In genomic region chr17:74717618-74718151, GRCm38 (mm10) we compare ENCODE assay signal across 8 mouse cellular contexts. TPM values are rescaled to one million over a fixed set of nuclear protein-coding genes. Genes with fewer than 3 reads are reported as not detected.
DNase-seq lines count a peak whose midpoint lies in the region; ATAC-seq and TF ChIP-seq lines count a peak whose summit lies in the region.

Ttc27 (plus strand) TSS chr17:74717732.

- peak within 1 kb of the TSS; percentile 95 for H3K4me3 ChIP-seq in C2C12 (ENCODE audit: insufficient read depth, poor library complexity, severe bottlenecking)
- peak within 1 kb of the TSS; percentile 83 for H3K4me3 ChIP-seq in erythroblast, embryonic 14.5 days (replicated peaks)
- H3K4me3 ChIP-seq in heart, embryonic 11.5 days (ENCODE audit: low read depth, low read length), result peak within 1 kb of the TSS; percentile 91
- H3K4me3 ChIP-seq in kidney, embryonic 16.5 days (ENCODE audit: low read length), result peak within 1 kb of the TSS; percentile 80
- peak within 1 kb of the TSS; percentile 90 for H3K4me3 ChIP-seq in liver, adult 2 months (ENCODE audit: insufficient read depth, low read depth, low read length)
- H3K4me3 ChIP-seq in myocyte, result peak within 1 kb of the TSS; percentile 68

- under 1% methylated on average over 31 of the region's 31 CpGs for WGBS in heart, embryonic 11.5 days (ENCODE audit: insufficient replicate concordance)
- WGBS in kidney, embryonic 16.5 days, result under 1% methylated on average over 31 of the region's 31 CpGs
- 1% methylated on average over 31 of the region's 31 CpGs for WGBS in liver, adult 2 months

- peaks cover 7% of the 10 kb centered on the region for H3K79me3 ChIP-seq in C2C12 (ENCODE audit: low read depth)

- no peaks in the 10 kb centered on the region for H3K9me3 ChIP-seq in erythroblast, embryonic 14.5 days (ENCODE audit: control insufficient read depth, low read length)
- H3K9me3 ChIP-seq in heart, embryonic 11.5 days (replicated peaks; ENCODE audit: control insufficient read depth, low read length), result no peaks in the 10 kb centered on the region
- no peaks in the 10 kb centered on the region for H3K9me3 ChIP-seq in kidney, embryonic 16.5 days (ENCODE audit: low read length)

- peak within 1 kb of the TSS; percentile 82 for H3K9ac ChIP-seq in heart, embryonic 11.5 days (ENCODE audit: low read depth, low read length)
- H3K9ac ChIP-seq in kidney, embryonic 16.5 days (replicated peaks; ENCODE audit: low read length), result peak within 1 kb of the TSS; percentile 77
- peak within 1 kb of the TSS; percentile 73 for H3K9ac ChIP-seq in liver, adult 2 months (ENCODE audit: low read depth, low read length)

- DNase-seq in brain, embryonic 14.5 days (ENCODE audit: low read depth), result peak; percentile 99
- peak; percentile 93 for DNase-seq in liver, adult 2 months (ENCODE audit: extremely low read depth, low read depth, low spot score)
- DNase-seq in splenic B cell, adult 2 months (ENCODE audit: low read depth, low spot score), result peak; percentile 99

- H3K36me3 ChIP-seq in C2C12 (ENCODE audit: control insufficient read depth, insufficient read depth), result peaks cover 10% of the 10 kb centered on the region
- peaks cover 17% of the 10 kb centered on the region for H3K36me3 ChIP-seq in erythroblast, embryonic 14.5 days (ENCODE audit: control insufficient read depth)
- no peaks in the 10 kb centered on the region for H3K36me3 ChIP-seq in heart, embryonic 11.5 days (ENCODE audit: control insufficient read depth, insufficient read depth, low read length)
- H3K36me3 ChIP-seq in kidney, embryonic 16.5 days (ENCODE audit: insufficient read depth, low read length), result peaks cover 5% of the 10 kb centered on the region; the same call in 1 of the 2 replicates
- peaks cover 11% of the 10 kb centered on the region for H3K36me3 ChIP-seq in liver, adult 2 months (ENCODE audit: control insufficient read depth, insufficient read depth, low read length)
- H3K36me3 ChIP-seq in myocyte (ENCODE audit: control insufficient read depth, insufficient read depth), result peaks cover 10% of the 10 kb centered on the region
- no peaks in the 10 kb centered on the region for H3K36me3 ChIP-seq in splenic B cell, adult 2 months (ENCODE audit: control insufficient read depth, insufficient read depth, low read length, poor library complexity, severe bottlenecking)

- peak; percentile 33; the same call in 1 of the 2 replicates for TF ChIP-seq POLR2A in brain, embryonic 14.5 days (IDR thresholded peaks at IDR 0.05; ENCODE audit: borderline replicate concordance, extremely low read depth, insufficient read depth, insufficient read length, poor library complexity, severe bottlenecking)
- peak; percentile 77 for TF ChIP-seq POLR2A in liver, adult 2 months (IDR thresholded peaks at IDR 0.05; ENCODE audit: extremely low read depth, insufficient read depth, low read length)
- peak; percentile 91 for TF ChIP-seq POLR2A in myocyte (IDR thresholded peaks at IDR 0.05; ENCODE audit: insufficient read length, low read depth)

- H3K27me3 ChIP-seq in C2C12 (ENCODE audit: control insufficient read depth, insufficient read depth, insufficient read length) (no peaks in the 10 kb centered on the region), myocyte (ENCODE audit: control insufficient read depth, insufficient read depth, insufficient read length) (no peaks in the 10 kb centered on the region)
- H3K27me3 ChIP-seq in erythroblast, embryonic 14.5 days (ENCODE audit: control insufficient read depth), result peaks cover 6% of the 10 kb centered on the region
- no peaks in the 10 kb centered on the region for H3K27me3 ChIP-seq in heart, embryonic 11.5 days (ENCODE audit: control insufficient read depth, insufficient read depth, low read length)
- no peaks in the 10 kb centered on the region for H3K27me3 ChIP-seq in kidney, embryonic 16.5 days (ENCODE audit: insufficient read depth, low read length)
- H3K27me3 ChIP-seq in liver, adult 2 months (ENCODE audit: control insufficient read depth, insufficient read depth, low read length), result no peaks in the 10 kb centered on the region
- H3K27me3 ChIP-seq in splenic B cell, adult 2 months (ENCODE audit: control insufficient read depth, insufficient read depth, low read length, poor library complexity, severe bottlenecking), result no peaks in the 10 kb centered on the region

- 0 out of 2 replicates have a peak within 1 kb of the TSS, but pooled peaks have one; percentile 50 for H3K27ac ChIP-seq in heart, embryonic 11.5 days (ENCODE audit: low read depth, low read length)
- peak within 1 kb of the TSS; percentile 36 for H3K27ac ChIP-seq in kidney, embryonic 16.5 days (ENCODE audit: low read length)
- peak within 1 kb of the TSS; percentile 82 for H3K27ac ChIP-seq in liver, adult 2 months (replicated peaks; ENCODE audit: insufficient read depth, low read depth, low read length)

- peak within 1 kb of the TSS; percentile 81 for H3ac ChIP-seq in C2C12 (ENCODE audit: control insufficient read depth, insufficient read length, low read depth)
- H3ac ChIP-seq in myocyte (ENCODE audit: control insufficient read depth, insufficient read length), result peak within 1 kb of the TSS; percentile 7

- peaks cover 21% of the 10 kb centered on the region for H3K4me1 ChIP-seq in erythroblast, embryonic 14.5 days (ENCODE audit: control insufficient read depth)
- no peaks in the 10 kb centered on the region for H3K4me1 ChIP-seq in heart, embryonic 11.5 days (ENCODE audit: control insufficient read depth, insufficient read depth, low read length)
- 0 out of 2 replicates have a peak, but pooled peaks cover 3% of the 10 kb centered on the region for H3K4me1 ChIP-seq in kidney, embryonic 16.5 days (ENCODE audit: insufficient read depth, low read length)
- H3K4me1 ChIP-seq in liver, adult 2 months (ENCODE audit: control insufficient read depth, insufficient read depth, low read length), result peaks cover 2% of the 10 kb centered on the region; the same call in 1 of the 2 replicates

- peak; percentile 87 for ATAC-seq in heart, embryonic 11.5 days (replicated peaks; ENCODE audit: insufficient number of reproducible peaks, low FRiP score, low TSS enrichment)
- peak; percentile 94 for ATAC-seq in kidney, embryonic 16.5 days (ENCODE audit: low FRiP score, low TSS enrichment)

- no peak for TF ChIP-seq CTCF in C2C12 (IDR thresholded peaks at IDR 0.05; ENCODE audit: control insufficient read depth, insufficient read depth, insufficient read length)
- TF ChIP-seq CTCF in brain, embryonic 14.5 days (IDR thresholded peaks at IDR 0.05; ENCODE audit: borderline replicate concordance, extremely low read depth, insufficient read depth, insufficient read length), result no peak
- no peak for TF ChIP-seq CTCF in liver, adult 2 months (IDR thresholded peaks at IDR 0.05; ENCODE audit: low read depth, low read length)

- peak within 1 kb of the TSS; percentile 89 for H3K4me2 ChIP-seq in heart, embryonic 11.5 days
- peak within 1 kb of the TSS; percentile 88 for H3K4me2 ChIP-seq in kidney, embryonic 16.5 days (replicated peaks; ENCODE audit: low read depth, low read length)
- H3K4me2 ChIP-seq in myocyte (ENCODE audit: low read depth), result peak within 1 kb of the TSS; percentile 94

- H3K79me2 ChIP-seq in C2C12 (ENCODE audit: control insufficient read depth, insufficient read depth) (peaks cover 19% of the 10 kb centered on the region), myocyte (ENCODE audit: control insufficient read depth, insufficient read depth) (peaks cover 6% of the 10 kb centered on the region)
- peaks cover 2% of the 10 kb centered on the region; the same call in 1 of the 2 replicates for H3K79me2 ChIP-seq in liver, adult 2 months (ENCODE audit: control insufficient read depth, insufficient read depth, low read length)

TF ChIP-seq in C2C12, 6 proteins besides CTCF, POLR2A, EP300 and RAD21:
- TF ChIP-seq MAX (IDR thresholded peaks at IDR 0.05) (peak; percentile 95), MYOG (IDR thresholded peaks at IDR 0.05; ENCODE audit: control insufficient read depth, extremely low read depth, insufficient read length) (no peak)
TF ChIP-seq in C2C12: peak in this region for 1.

TF ChIP-seq in myocyte, 11 proteins besides CTCF, POLR2A, EP300 and RAD21:
- TF ChIP-seq MAX (IDR thresholded peaks at IDR 0.05; ENCODE audit: low read depth) (peak; percentile 87), TCF12 (IDR thresholded peaks at IDR 0.05; ENCODE audit: insufficient read depth, poor library complexity, severe bottlenecking) (no peak), POLR2AphosphoS2 (IDR thresholded peaks at IDR 0.05; ENCODE audit: insufficient read length, low read depth) (peak; percentile 94), CEBPB (IDR thresholded peaks at IDR 0.05; ENCODE audit: insufficient read depth, poor library complexity, severe bottlenecking) (no peak)

RNA-seq across cellular contexts. Expression of gene Ttc27, which starts in this region (rescaled TPM):
- polyA plus RNA-seq in C2C12 (2012; fragmentation: generic; extraction: Trizol) (21.1 TPM), myocyte (2012; fragmentation: generic; extraction: Trizol) (12.9 TPM)
- polyA plus RNA-seq in brain, embryonic 14.5 days (2012; rRNA removed), result 11.3 and 13.6 TPM in 2 replicates
- polyA plus RNA-seq in erythroblast, embryonic 14.5 days (2012), result 0.27 and 0.39 TPM in 2 replicates
- polyA plus RNA-seq in heart, embryonic 11.5 days (2014; fragmentation: Nextera tagmentation; extraction: Ambion mirVana), result 17.0 and 18.5 TPM in 2 replicates
- 26.6 and 28.8 TPM in 2 replicates for polyA plus RNA-seq in kidney, embryonic 16.5 days (2015; fragmentation: Nextera tagmentation; extraction: Ambion mirVana)
- total RNA-seq in liver, adult 2 months (2014; rRNA removed), result 11.9 and 12.4 TPM in 2 replicates
- 2.8 and 2.9 TPM in 2 replicates for polyA plus RNA-seq in liver, adult 2 months (2012; rRNA removed)

Comparison
In these comparisons a context has a peak if more than half of its experiments do, and no peak if none do; other contexts are left out.
1. Peak in every context shown above with its lines: DNase-seq, ATAC-seq, H3K4me3 ChIP-seq and H3K27ac ChIP-seq.
2. POLR2A ChIP-seq: peak in every context shown above with its lines; median percentile 91 in myocyte; 77 in liver, adult 2 months; 33 in brain, embryonic 14.5 days.